Mouse (Mus musculus): Measurements from ENCODE around the gene Pdcd6ip. TPM values are rescaled to one million over a fixed set of nuclear protein-coding genes. Genes with fewer than 3 reads are reported as not detected.

Gene Pdcd6ip
- polyA plus RNA-seq (2015; fragmentation: Nextera tagmentation; extraction: Ambion mirVana): 86.6 and 96.8 TPM in 2 replicates

DNA sequence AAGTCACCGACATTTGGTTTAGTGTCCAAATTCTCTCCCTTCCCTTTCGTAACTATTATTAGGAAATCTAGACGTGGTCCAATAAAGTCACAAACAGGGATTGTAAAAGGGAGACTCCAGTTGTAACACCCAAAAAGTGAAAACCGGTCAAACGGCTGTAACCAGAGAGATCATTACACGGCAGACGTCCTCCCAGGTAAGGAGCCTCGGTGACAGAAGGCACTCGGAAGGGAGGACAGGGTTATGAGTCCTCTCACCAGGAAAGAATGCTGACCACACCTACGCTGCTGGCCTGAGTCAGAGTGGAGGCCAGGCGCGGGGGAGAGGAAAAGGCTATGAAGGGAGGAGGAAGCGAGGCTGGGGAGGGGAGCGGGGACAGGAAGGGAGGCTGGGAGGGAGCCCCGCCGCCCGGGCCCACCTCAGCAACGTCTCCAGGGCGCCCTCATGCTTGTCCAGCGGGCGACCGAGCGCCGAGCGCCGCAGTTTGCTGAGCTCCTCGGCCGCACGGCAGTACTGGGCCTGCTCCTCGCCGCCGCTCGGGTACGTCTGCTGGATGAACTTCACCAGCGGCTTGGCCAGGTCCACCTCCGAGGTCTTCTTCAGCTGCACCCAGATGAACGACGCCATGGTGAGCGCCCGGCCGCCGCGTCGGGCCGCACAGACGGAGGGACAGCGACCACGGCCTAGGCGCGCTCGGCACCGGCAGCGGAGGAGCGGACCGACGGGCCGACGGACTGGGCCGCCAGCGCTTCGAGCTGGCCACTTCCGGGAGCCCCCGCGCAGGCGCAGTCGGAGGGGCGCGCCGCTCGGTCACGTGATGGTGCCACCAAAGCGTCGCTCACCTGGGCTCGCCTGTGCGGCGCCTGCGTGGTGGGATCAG, at the start of gene Pdcd6ip:
Gene Pdcd6ip (minus strand): TSS at position 779 of the 880 bp plus-strand sequence.
- H3K9ac ChIP-seq (replicated peaks; ENCODE audit: low read length): peak within 1 kb of the TSS; percentile 99
- H3K4me1 ChIP-seq (ENCODE audit: insufficient read depth, low read length): peaks cover 27% of the 10 kb centered on the region
- peak within 1 kb of the TSS; percentile 95 for H3K4me3 ChIP-seq (ENCODE audit: low read length)
- ATAC-seq (ENCODE audit: low FRiP score, low TSS enrichment): peak; percentile 93
- H3K27me3 ChIP-seq (ENCODE audit: insufficient read depth, low read length): no peaks in the 10 kb centered on the region
- no peaks in the 10 kb centered on the region for H3K9me3 ChIP-seq (ENCODE audit: low read length)
- WGBS: under 1% methylated on average over 70 of the region's 77 CpGs
- peak within 1 kb of the TSS; percentile 96 for H3K27ac ChIP-seq (ENCODE audit: low read length)
- no peaks in the 10 kb centered on the region for H3K36me3 ChIP-seq (ENCODE audit: insufficient read depth, low read length)
- peak within 1 kb of the TSS; percentile 67 for H3K4me2 ChIP-seq (replicated peaks; ENCODE audit: low read depth, low read length)

DNA sequence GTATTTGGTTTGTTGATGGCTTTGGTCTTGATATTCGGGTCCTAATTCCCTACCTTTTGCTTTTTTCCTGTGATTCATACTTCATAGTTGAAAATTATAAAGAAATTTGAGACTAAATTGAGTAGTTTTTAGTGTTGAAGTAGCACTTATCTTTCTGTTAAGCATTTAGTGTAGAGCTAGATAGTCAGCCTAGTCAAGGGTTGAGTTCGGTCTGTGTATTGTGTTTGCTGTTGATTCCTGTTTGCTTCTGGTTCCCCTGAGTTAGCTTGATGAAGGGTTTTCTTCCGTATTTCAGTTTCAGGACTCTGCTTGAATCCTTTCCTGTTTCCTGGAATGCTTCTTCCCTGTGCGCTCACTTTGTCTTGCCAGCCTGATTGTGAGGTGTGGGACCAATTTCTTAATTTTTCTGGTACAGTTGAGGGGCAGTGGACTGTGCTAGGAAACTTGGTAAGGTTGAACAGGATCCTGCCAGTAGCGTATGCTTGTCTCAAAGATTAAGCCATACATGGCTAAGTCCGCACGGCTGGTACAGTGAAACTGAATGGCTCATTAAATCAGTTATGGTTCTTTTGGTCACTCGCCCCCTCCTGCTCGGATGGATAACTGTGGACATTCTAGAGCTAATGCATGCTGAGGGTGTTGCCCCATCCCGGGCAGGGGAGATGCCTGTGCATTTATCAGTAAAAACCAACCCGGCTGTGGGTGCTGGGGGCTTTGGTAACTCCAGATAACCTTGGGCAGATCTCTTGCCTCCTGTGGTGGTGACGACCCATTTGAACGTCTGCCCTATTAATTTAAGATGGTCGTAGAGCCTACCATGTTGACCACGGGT, 48.0 kb upstream of the Pdcd6ip start:
- Histone ChIP-seq H3K27ac (ENCODE audit: low read length) (peak overlapping the region; percentile 17; the same call in 1 of the 2 replicates), H3K4me1 (ENCODE audit: insufficient read depth, low read length) (peaks cover 16% of the 10 kb centered on the region), H3K9ac (replicated peaks; ENCODE audit: low read length) (no peak overlapping the region), H3K36me3 (ENCODE audit: insufficient read depth, low read length) (peaks cover 6% of the 10 kb centered on the region; the same call in 1 of the 2 replicates), H3K4me3 (ENCODE audit: low read length) (no peak overlapping the region), H3K27me3 (ENCODE audit: insufficient read depth, low read length) (no peaks in the 10 kb centered on the region), H3K9me3 (ENCODE audit: low read length) (0 out of 2 replicates have a peak, but pooled peaks cover 6% of the 10 kb centered on the region), H3K4me2 (replicated peaks; ENCODE audit: low read depth, low read length) (no peak overlapping the region)
- ATAC-seq (ENCODE audit: low FRiP score, low TSS enrichment): peak; percentile 85
- 60% methylated on average over 15 of the region's 15 CpGs for WGBS

- no peak overlapping the region for H3K4me2 ChIP-seq (replicated peaks; ENCODE audit: low read depth, low read length)
- no peaks in the 10 kb centered on the region for H3K9me3 ChIP-seq (ENCODE audit: low read length)
- H3K36me3 ChIP-seq (ENCODE audit: insufficient read depth, low read length): peaks cover 6% of the 10 kb centered on the region
- no peak overlapping the region for H3K27ac ChIP-seq (ENCODE audit: low read length)
- H3K4me3 ChIP-seq (ENCODE audit: low read length): no peak overlapping the region
- H3K9ac ChIP-seq (replicated peaks; ENCODE audit: low read length): no peak overlapping the region
- no peaks in the 10 kb centered on the region for H3K27me3 ChIP-seq (ENCODE audit: insufficient read depth, low read length)
- 59% methylated on average over 7 of the region's 7 CpGs for WGBS
- no peak for ATAC-seq (ENCODE audit: low FRiP score, low TSS enrichment)
- H3K4me1 ChIP-seq (ENCODE audit: insufficient read depth, low read length): no peaks in the 10 kb centered on the region; the same call in 1 of the 2 replicates
Measured at GRCm38 (mm10) chr9:113749356-113749755, 41.3 kb upstream of the Pdcd6ip start.

DNA sequence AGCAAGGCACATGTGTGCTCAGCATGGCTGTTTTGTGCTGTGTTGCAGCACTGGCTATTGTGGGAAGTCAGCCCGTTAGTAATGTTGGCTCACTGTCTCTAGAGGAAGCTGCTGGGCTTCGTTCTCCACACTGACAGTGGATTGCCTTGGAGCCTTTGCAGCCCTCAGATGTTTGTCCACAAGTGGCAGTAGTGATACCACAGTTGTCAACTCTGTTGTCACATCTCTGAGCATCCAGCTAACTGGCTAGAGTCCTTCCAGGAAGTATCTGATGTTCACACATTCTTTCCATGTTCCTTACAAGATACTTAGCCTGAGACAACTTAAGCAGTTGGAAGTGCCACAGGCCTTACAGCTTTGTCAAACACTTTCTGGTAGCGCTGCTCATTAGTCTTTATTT, 35.2 kb upstream of the Pdcd6ip start:
- H3K4me3 ChIP-seq (ENCODE audit: low read length): no peak overlapping the region
- H3K9me3 ChIP-seq (ENCODE audit: low read length): no peaks in the 10 kb centered on the region
- H3K27ac ChIP-seq (ENCODE audit: low read length): no peak overlapping the region
- ATAC-seq (ENCODE audit: low FRiP score, low TSS enrichment): no peak
- H3K4me1 ChIP-seq (ENCODE audit: insufficient read depth, low read length): peaks cover 9% of the 10 kb centered on the region; the same call in 1 of the 2 replicates
- no peak overlapping the region for H3K4me2 ChIP-seq (replicated peaks; ENCODE audit: low read depth, low read length)
- 62% methylated on average over 3 of the region's 3 CpGs for WGBS
- H3K9ac ChIP-seq (replicated peaks; ENCODE audit: low read length): no peak overlapping the region
- no peaks in the 10 kb centered on the region for H3K36me3 ChIP-seq (ENCODE audit: insufficient read depth, low read length)
- no peaks in the 10 kb centered on the region for H3K27me3 ChIP-seq (ENCODE audit: insufficient read depth, low read length)

DNA sequence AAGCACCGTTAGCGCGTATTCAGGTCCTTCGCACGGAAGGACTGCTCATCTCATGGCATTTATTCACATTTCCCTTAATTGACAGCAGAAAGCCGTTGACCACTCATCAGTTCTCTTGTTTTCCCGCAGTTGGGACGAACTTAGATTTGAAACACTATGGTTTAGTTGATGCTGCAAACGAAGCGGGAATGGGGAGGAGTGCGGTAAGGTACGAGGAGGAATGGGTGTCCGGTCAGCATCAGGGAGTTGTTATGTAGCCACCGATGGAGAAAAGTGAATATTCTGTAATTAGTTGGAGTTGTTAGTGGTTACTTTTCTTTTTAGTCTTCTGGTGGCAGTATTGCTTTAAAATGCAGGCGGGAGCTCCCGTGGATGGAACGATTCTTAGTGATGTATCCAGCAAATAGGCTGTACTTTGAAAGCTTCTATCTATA, 34.3 kb upstream of the Pdcd6ip start:
- Histone ChIP-seq H3K9me3 (ENCODE audit: low read length) (no peaks in the 10 kb centered on the region), H3K27ac (ENCODE audit: low read length) (no peak overlapping the region), H3K4me3 (ENCODE audit: low read length) (peak overlapping the region; percentile 92), H3K9ac (replicated peaks; ENCODE audit: low read length) (peak overlapping the region; percentile 91), H3K27me3 (ENCODE audit: insufficient read depth, low read length) (no peaks in the 10 kb centered on the region), H3K4me2 (replicated peaks; ENCODE audit: low read depth, low read length) (peak overlapping the region; percentile 100), H3K36me3 (ENCODE audit: insufficient read depth, low read length) (no peaks in the 10 kb centered on the region), H3K4me1 (ENCODE audit: insufficient read depth, low read length) (peaks cover 9% of the 10 kb centered on the region; the same call in 1 of the 2 replicates)
- 1% methylated on average over 17 of the region's 17 CpGs for whole genome bisulfite sequencing
- no peak for ATAC-seq (ENCODE audit: low FRiP score, low TSS enrichment)

GRCm38 (mm10) chr9:113741637-113742137, 33.6 kb upstream of the Pdcd6ip start:
- Histone ChIP-seq H3K9ac (replicated peaks; ENCODE audit: low read length) (peak overlapping the region; percentile 91), H3K9me3 (ENCODE audit: low read length) (no peaks in the 10 kb centered on the region)

DNA sequence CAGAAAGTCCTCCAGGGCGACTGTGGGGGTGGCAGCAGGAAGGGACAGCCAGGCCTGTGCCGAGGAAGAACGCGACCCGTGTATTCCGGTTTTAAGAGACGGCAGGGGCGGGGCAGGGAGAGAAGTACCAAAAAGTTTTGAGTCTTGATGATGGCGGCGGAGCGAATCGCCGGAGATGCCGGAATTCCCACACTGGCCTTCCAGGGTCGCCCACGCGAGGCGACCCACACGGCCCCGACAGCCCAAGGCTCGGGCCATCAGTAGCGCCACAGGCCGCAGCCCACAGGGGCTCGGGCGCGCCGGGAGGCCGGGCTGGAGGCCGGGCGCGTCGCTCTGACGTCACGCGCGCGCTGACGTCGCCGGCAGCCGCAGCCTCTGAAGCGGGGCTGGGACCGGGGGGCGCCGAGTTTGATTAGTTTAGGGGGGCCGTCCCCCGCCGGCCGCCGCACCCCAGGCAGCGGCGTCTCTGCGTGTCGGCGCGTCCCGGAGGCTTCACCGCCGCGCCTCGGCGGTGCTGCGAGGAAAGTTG, 33.1 kb upstream of the Pdcd6ip start, which contains the start of gene Clasp2:
Gene Clasp2 (plus strand): TSS at position 366 of the 529 bp plus-strand sequence.
- Histone ChIP-seq H3K9ac (replicated peaks; ENCODE audit: low read length) (peak within 1 kb of the TSS; percentile 91), H3K4me2 (replicated peaks; ENCODE audit: low read depth, low read length) (peak within 1 kb of the TSS; percentile 100), H3K4me1 (ENCODE audit: insufficient read depth, low read length) (peaks cover 9% of the 10 kb centered on the region; the same call in 1 of the 2 replicates), H3K36me3 (ENCODE audit: insufficient read depth, low read length) (no peaks in the 10 kb centered on the region), H3K27me3 (ENCODE audit: insufficient read depth, low read length) (no peaks in the 10 kb centered on the region), H3K9me3 (ENCODE audit: low read length) (no peaks in the 10 kb centered on the region), H3K27ac (ENCODE audit: low read length) (peak within 1 kb of the TSS; percentile 75), H3K4me3 (ENCODE audit: low read length) (peak within 1 kb of the TSS; percentile 92)
- ATAC-seq (ENCODE audit: low FRiP score, low TSS enrichment): peak; percentile 98
- 0% methylated on average over 55 of the region's 63 CpGs for WGBS

More at GRCm38 (mm10) chr9:113741637-113742137, 33.6 kb upstream of the Pdcd6ip start:
- H3K4me2 ChIP-seq (replicated peaks; ENCODE audit: low read depth, low read length): peak overlapping the region; percentile 100
- no peaks in the 10 kb centered on the region for H3K27me3 ChIP-seq (ENCODE audit: insufficient read depth, low read length)
- under 1% methylated on average over 61 of the region's 64 CpGs for WGBS
- H3K4me1 ChIP-seq (ENCODE audit: insufficient read depth, low read length): peaks cover 9% of the 10 kb centered on the region; the same call in 1 of the 2 replicates
- H3K27ac ChIP-seq (ENCODE audit: low read length): peak overlapping the region; percentile 75
- peak; percentile 71 for ATAC-seq (ENCODE audit: low FRiP score, low TSS enrichment)
- H3K4me3 ChIP-seq (ENCODE audit: low read length): peak overlapping the region; percentile 92
- no peaks in the 10 kb centered on the region for H3K36me3 ChIP-seq (ENCODE audit: insufficient read depth, low read length)

GRCm38 (mm10) chr9:113738941-113739340, 30.9 kb upstream of the Pdcd6ip start:
- H3K9me3 ChIP-seq (ENCODE audit: low read length): no peaks in the 10 kb centered on the region
- H3K27ac ChIP-seq (ENCODE audit: low read length): no peak overlapping the region
- no peak overlapping the region for H3K4me3 ChIP-seq (ENCODE audit: low read length)
- peaks cover 9% of the 10 kb centered on the region; the same call in 1 of the 2 replicates for H3K4me1 ChIP-seq (ENCODE audit: insufficient read depth, low read length)
- no peaks in the 10 kb centered on the region for H3K36me3 ChIP-seq (ENCODE audit: insufficient read depth, low read length)
- 74% methylated on average over 6 of the region's 6 CpGs for WGBS
- no peak overlapping the region for H3K9ac ChIP-seq (replicated peaks; ENCODE audit: low read length)
- ATAC-seq (ENCODE audit: low FRiP score, low TSS enrichment): no peak
- no peak overlapping the region for H3K4me2 ChIP-seq (replicated peaks; ENCODE audit: low read depth, low read length)
- H3K27me3 ChIP-seq (ENCODE audit: insufficient read depth, low read length): no peaks in the 10 kb centered on the region

- H3K9ac ChIP-seq (replicated peaks; ENCODE audit: low read length): no peak overlapping the region
- 69% methylated on average over 9 of the region's 9 CpGs for WGBS
- H3K36me3 ChIP-seq (ENCODE audit: insufficient read depth, low read length): no peaks in the 10 kb centered on the region
- H3K4me1 ChIP-seq (ENCODE audit: insufficient read depth, low read length): peaks cover 7% of the 10 kb centered on the region; the same call in 1 of the 2 replicates
- no peak overlapping the region for H3K4me3 ChIP-seq (ENCODE audit: low read length)
- H3K27ac ChIP-seq (ENCODE audit: low read length): no peak overlapping the region
- H3K4me2 ChIP-seq (replicated peaks; ENCODE audit: low read depth, low read length): no peak overlapping the region
- H3K27me3 ChIP-seq (ENCODE audit: insufficient read depth, low read length): no peaks in the 10 kb centered on the region
- no peak for ATAC-seq (ENCODE audit: low FRiP score, low TSS enrichment)
- H3K9me3 ChIP-seq (ENCODE audit: low read length): no peaks in the 10 kb centered on the region
Measured at GRCm38 (mm10) chr9:113738021-113738420, 30.0 kb upstream of the Pdcd6ip start.
